Mouse (Mus musculus): Measurements from ENCODE around the gene Srp14.

GRCm38 (mm10) chr2:118479550-118479909 is at the start of gene Srp14:
- no peak for TF ChIP-seq CTCF (IDR thresholded peaks at IDR 0.05; ENCODE audit: borderline replicate concordance, insufficient read depth, low read depth, low read length)
- TF ChIP-seq POLR2A (IDR thresholded peaks at IDR 0.05; ENCODE audit: borderline replicate concordance, insufficient read depth, low read length) = peak; percentile 95

All from cerebellum, adult 2 months (tissue).